9 mouse cellular contexts compared by ENCODE assay signal in genomic region chr10:94520306-94521106, GRCm38 (mm10).
DNase-seq lines count a peak whose midpoint lies in the region; ATAC-seq and TF ChIP-seq lines count a peak whose summit lies in the region.
"Had no signal": no experiment of that assay in that cellular context is flagged by ENCODE, and none has a peak within 500 bp of the region (broad histone marks: within the 10 kb centered on the region; RNA-seq: fewer than 3 reads in every experiment).

No protein-coding gene starts in this region.

- no peak overlapping the region for H3K27ac ChIP-seq in liver, embryonic 11.5 days (ENCODE audit: low read depth, low read length)
- H3K27ac ChIP-seq in heart, embryonic 15.5 days = 0 out of 2 replicates have a peak overlapping the region, but pooled peaks have one; percentile 12
- H3K27ac ChIP-seq: limb, embryonic 15.5 days had no signal

- no peak for TF ChIP-seq POLR2A in myocyte (IDR thresholded peaks at IDR 0.05; ENCODE audit: insufficient read length, low read depth)

- no peak overlapping the region for H3K9ac ChIP-seq in liver, embryonic 11.5 days (ENCODE audit: low read depth, low read length)
- no peak overlapping the region for H3K9ac ChIP-seq in heart, embryonic 15.5 days
- H3K9ac ChIP-seq: limb, embryonic 15.5 days had no signal

- peak overlapping the region; percentile 32 for H3K4me3 ChIP-seq in erythroblast, embryonic 14.5 days (replicated peaks)
- H3K4me3 ChIP-seq in liver, embryonic 11.5 days (ENCODE audit: low read depth, low read length) = no peak overlapping the region
- peak overlapping the region; percentile 18 for H3K4me3 ChIP-seq in heart, embryonic 15.5 days
- peak overlapping the region; percentile 13 for H3K4me3 ChIP-seq in myocyte
- H3K4me3 ChIP-seq: limb, embryonic 15.5 days had no signal

- WGBS in liver, embryonic 11.5 days = 56% methylated on average over 17 of the region's 17 CpGs
- 38% methylated on average over 17 of the region's 17 CpGs for WGBS in heart, embryonic 15.5 days

- no peaks in the 10 kb centered on the region for H3K9me3 ChIP-seq in erythroblast, embryonic 14.5 days (ENCODE audit: control insufficient read depth, low read length)
- no peaks in the 10 kb centered on the region for H3K9me3 ChIP-seq in liver, embryonic 11.5 days (ENCODE audit: control insufficient read depth, low read length)
- no peaks in the 10 kb centered on the region for H3K9me3 ChIP-seq in heart, embryonic 15.5 days (replicated peaks)
- H3K9me3 ChIP-seq: limb, embryonic 15.5 days had no signal

- no peak overlapping the region for H3ac ChIP-seq in myocyte (ENCODE audit: control insufficient read depth, insufficient read length)

- H3K79me2 ChIP-seq in myocyte (ENCODE audit: control insufficient read depth, insufficient read depth) = peaks cover 77% of the 10 kb centered on the region

- H3K36me3 ChIP-seq in erythroblast, embryonic 14.5 days (ENCODE audit: control insufficient read depth) = no peaks in the 10 kb centered on the region
- H3K36me3 ChIP-seq in liver, embryonic 11.5 days (ENCODE audit: control insufficient read depth, insufficient read depth, low read length) = no peaks in the 10 kb centered on the region
- no peaks in the 10 kb centered on the region for H3K36me3 ChIP-seq in heart, embryonic 15.5 days
- no peaks in the 10 kb centered on the region for H3K36me3 ChIP-seq in myocyte (ENCODE audit: control insufficient read depth, insufficient read depth)
- H3K36me3 ChIP-seq: limb, embryonic 15.5 days had no signal

- H3K4me2 ChIP-seq in liver, embryonic 11.5 days = peak overlapping the region; percentile 41
- H3K4me2 ChIP-seq in heart, embryonic 15.5 days = peak overlapping the region; percentile 41
- peak overlapping the region; percentile 73 for H3K4me2 ChIP-seq in myocyte (ENCODE audit: low read depth)
- H3K4me2 ChIP-seq: limb, embryonic 15.5 days had no signal

- peaks cover 35% of the 10 kb centered on the region for H3K27me3 ChIP-seq in erythroblast, embryonic 14.5 days (ENCODE audit: control insufficient read depth)
- H3K27me3 ChIP-seq in liver, embryonic 11.5 days (replicated peaks; ENCODE audit: control insufficient read depth, insufficient read depth, low read length) = peaks cover 10% of the 10 kb centered on the region; the same call in 1 of the 2 replicates
- H3K27me3 ChIP-seq in heart, embryonic 15.5 days = no peaks in the 10 kb centered on the region
- no peaks in the 10 kb centered on the region for H3K27me3 ChIP-seq in myocyte (ENCODE audit: control insufficient read depth, insufficient read depth, insufficient read length)

- ATAC-seq in erythroblast, adult 5-6 weeks (replicated peaks; ENCODE audit: low FRiP score, poor library complexity, severe bottlenecking) = no peak
- no peak for ATAC-seq in liver, embryonic 11.5 days (replicated peaks; ENCODE audit: low FRiP score)
- no peak for ATAC-seq in heart, embryonic 15.5 days (replicated peaks; ENCODE audit: insufficient number of reproducible peaks, insufficient read depth, low FRiP score, low read depth)
- no peak for ATAC-seq in erythroid progenitor cell, adult 5-6 weeks (replicated peaks; ENCODE audit: low FRiP score, poor library complexity, severe bottlenecking)

- H3K4me1 ChIP-seq in erythroblast, embryonic 14.5 days (ENCODE audit: control insufficient read depth) = peaks cover 57% of the 10 kb centered on the region
- peaks cover 20% of the 10 kb centered on the region for H3K4me1 ChIP-seq in liver, embryonic 11.5 days (replicated peaks; ENCODE audit: control insufficient read depth, insufficient read depth, low read length)
- peaks cover 59% of the 10 kb centered on the region for H3K4me1 ChIP-seq in heart, embryonic 15.5 days (replicated peaks)

- peak; percentile 39 for DNase-seq in liver, embryonic 11.5 days (ENCODE audit: low spot score)
- DNase-seq in liver = no peak
- DNase-seq in embryo, embryonic 9.5 days (ENCODE audit: extremely low spot score) = no peak

TF ChIP-seq in myocyte, 11 proteins besides CTCF, POLR2A, EP300 and RAD21:
- TF ChIP-seq TCF12 (IDR thresholded peaks at IDR 0.05; ENCODE audit: insufficient read depth, poor library complexity, severe bottlenecking) (no peak), SRF (IDR thresholded peaks at IDR 0.05; ENCODE audit: control insufficient read depth, insufficient read length, low read depth) (no peak), MYOD1 (IDR thresholded peaks at IDR 0.05; ENCODE audit: control insufficient read depth in 1 of 3, insufficient read length in 2 of 3, low read depth in 2 of 3) (peak in 2 of 3 experiments; percentile 45 to 65), POLR2AphosphoS2 (IDR thresholded peaks at IDR 0.05; ENCODE audit: insufficient read length, low read depth) (no peak), E2F4 (IDR thresholded peaks at IDR 0.05; ENCODE audit: insufficient read depth) (no peak), MYOG (IDR thresholded peaks at IDR 0.05; ENCODE audit: control insufficient read depth in 1 of 3, insufficient read depth in 1 of 3, insufficient read length in 2 of 3, low read depth in 2 of 3) (peak in 1 of 3 experiments; percentile 62)
